Mouse (Mus musculus) stomach, embryonic 16.5 days (tissue): ENCODE results near the gene Ccdc87. TPM values are rescaled to one million over a fixed set of nuclear protein-coding genes. Genes with fewer than 3 reads are reported as not detected.

ENCODE experiments used
- ATAC-seq: fragments of 200-750 bp; cut with Nextera tagmentation; 2 replicates; pipeline ENCODE4 v1.8.0; 2017; ENCODE audit warnings: moderate number of reproducible peaks, moderate TSS enrichment; ENCODE audit not compliant: insufficient read depth, low FRiP score
- H3K27ac ChIP-seq: fragments of 300-500 bp; sonication (generic); 2 replicates; pipeline ENCODE4 v1.5.1; 2014; ENCODE audit warnings: low read length
- H3K27me3 ChIP-seq: fragments of 300-500 bp; sonication (generic); 2 replicates; pipeline ENCODE4 v1.6.1; 2014; ENCODE audit warnings: low read length, control low read depth, mixed read lengths; ENCODE audit not compliant: control insufficient read depth, insufficient read depth
- H3K36me3 ChIP-seq: fragments of 300-500 bp; sonication (generic); 2 replicates; pipeline ENCODE4 v1.6.1; 2014; ENCODE audit warnings: low read length; ENCODE audit not compliant: control insufficient read depth, insufficient read depth
- H3K4me1 ChIP-seq: fragments of 300-500 bp; sonication (generic); 2 replicates; pipeline ENCODE4 v1.6.1; 2014; ENCODE audit warnings: low read length, control low read depth, mixed read lengths; ENCODE audit not compliant: control insufficient read depth, insufficient read depth
- H3K4me2 ChIP-seq: fragments of 300-500 bp; sonication (generic); 2 replicates; pipeline ENCODE4 v1.6.1; 2014; ENCODE audit warnings: low read depth, low read length, mixed read lengths
- H3K4me3 ChIP-seq: fragments of 300-500 bp; sonication (generic); replicated peaks from 2 replicates; pipeline ENCODE4 v1.5.1; 2014; ENCODE audit warnings: mild to moderate bottlenecking, low read length
- H3K9ac ChIP-seq: fragments of 300-500 bp; sonication (generic); 2 replicates; pipeline ENCODE4 v1.6.1; 2014; ENCODE audit warnings: low read length
- H3K9me3 ChIP-seq: fragments of 300-500 bp; sonication (generic); replicated peaks from 2 replicates; pipeline ENCODE4 v1.6.1; 2016; ENCODE audit warnings: low read length, control low read depth; ENCODE audit not compliant: control insufficient read depth
- WGBS: fragments of 180-500 bp; shearing (Covaris S2); extraction: QIAGEN DNeasy Blood & Tissue Kit; methylation state at CpG from one replicate; pipeline ENCODE4 v1.1.7; 2014; 5-methylcytosine and 5-hydroxymethylcytosine counted together
- polyA plus RNA-seq: library from polyadenylated mRNA; unstranded; fragments of >200 nt; fragmentation: Nextera tagmentation; extraction: Ambion mirVana; gene quantifications from 2 replicates; pipeline ENCODE4 v1.2.1, GENCODE M21; 2015

Gene Ccdc87
- polyA plus RNA-seq = 0.09 TPM in 1 of 2 replicates, not detected in the other

DNA sequence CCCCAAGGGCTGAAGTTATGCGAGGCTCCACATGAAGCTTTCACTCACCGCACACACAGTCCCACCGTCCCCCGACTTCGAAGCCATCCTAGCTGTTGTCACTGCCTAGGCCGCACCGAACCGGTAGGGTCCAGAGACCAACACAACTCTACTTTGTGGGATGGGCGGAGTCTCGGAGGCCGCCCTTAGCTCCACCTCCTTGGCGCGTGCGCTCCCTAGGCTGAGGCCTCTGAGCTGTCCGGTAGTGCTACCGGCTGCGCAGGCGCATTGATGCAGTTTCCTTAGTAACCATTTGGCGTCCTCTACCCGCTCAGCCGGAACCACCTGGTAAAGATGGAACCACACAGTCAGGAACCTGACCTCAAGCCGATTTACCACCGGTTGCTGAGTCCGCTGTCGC is at the start of gene Ccdc87, which contains the start of gene Ccs:
Ccdc87 (plus strand) TSS at position 218 of the 400 bp plus-strand sequence.
Ccs (minus strand) TSS at position 184 of the 400 bp plus-strand sequence.
- H3K4me2 ChIP-seq = peak within 1 kb of the TSS; percentile 95
- H3K27ac ChIP-seq = peak within 1 kb of the TSS; percentile 61; the same call in 1 of the 2 replicates
- no peaks in the 10 kb centered on the region for H3K36me3 ChIP-seq
- peaks cover 12% of the 10 kb centered on the region for H3K4me1 ChIP-seq
- H3K4me3 ChIP-seq = peak within 1 kb of the TSS; percentile 69
- no peaks in the 10 kb centered on the region for H3K9me3 ChIP-seq
- ATAC-seq = peak; percentile 98
- peak within 1 kb of the TSS; percentile 86 for H3K9ac ChIP-seq
- H3K27me3 ChIP-seq = peaks cover 17% of the 10 kb centered on the region
- under 1% methylated on average over 25 of the region's 25 CpGs for WGBS

DNA sequence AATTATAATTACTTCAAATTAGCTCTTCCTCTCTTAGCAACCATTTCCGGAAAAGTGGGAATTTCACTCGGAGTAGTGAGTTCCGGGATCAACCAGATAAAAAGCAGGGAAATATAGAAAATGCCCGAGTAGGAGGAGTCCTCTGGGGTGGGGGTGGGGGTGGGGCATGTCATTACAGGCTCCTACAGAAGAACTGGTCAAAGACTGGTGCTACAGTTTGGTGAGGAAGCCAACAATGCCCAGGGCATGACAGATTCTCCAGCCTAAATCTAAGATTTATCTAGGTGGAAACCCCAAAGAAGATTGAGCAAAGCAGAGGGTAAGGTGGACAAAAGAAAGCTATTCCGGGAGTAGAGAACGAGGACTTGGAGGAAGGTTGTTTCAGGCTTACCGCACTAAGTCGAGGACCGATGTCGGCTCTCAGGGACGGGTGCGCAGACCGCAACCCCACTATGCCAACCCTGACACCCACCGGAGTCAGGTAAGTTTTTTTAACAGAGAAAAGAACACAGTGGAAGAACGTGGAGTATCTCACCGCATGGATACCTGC is 45.8 kb upstream of the Ccdc87 start:
- Histone ChIP-seq H3K4me2 (peak overlapping the region; percentile 73), H3K27ac (peak overlapping the region; percentile 83), H3K9me3 (no peaks in the 10 kb centered on the region), H3K9ac (peak overlapping the region; percentile 75), H3K36me3 (peaks cover 13% of the 10 kb centered on the region; the same call in 1 of the 2 replicates), H3K4me1 (peaks cover 27% of the 10 kb centered on the region), H3K4me3 (peak overlapping the region; percentile 66), H3K27me3 (no peaks in the 10 kb centered on the region)
- under 1% methylated on average over 16 of the region's 16 CpGs for WGBS
- peak; percentile 52; the same call in 1 of the 2 replicates for ATAC-seq

DNA sequence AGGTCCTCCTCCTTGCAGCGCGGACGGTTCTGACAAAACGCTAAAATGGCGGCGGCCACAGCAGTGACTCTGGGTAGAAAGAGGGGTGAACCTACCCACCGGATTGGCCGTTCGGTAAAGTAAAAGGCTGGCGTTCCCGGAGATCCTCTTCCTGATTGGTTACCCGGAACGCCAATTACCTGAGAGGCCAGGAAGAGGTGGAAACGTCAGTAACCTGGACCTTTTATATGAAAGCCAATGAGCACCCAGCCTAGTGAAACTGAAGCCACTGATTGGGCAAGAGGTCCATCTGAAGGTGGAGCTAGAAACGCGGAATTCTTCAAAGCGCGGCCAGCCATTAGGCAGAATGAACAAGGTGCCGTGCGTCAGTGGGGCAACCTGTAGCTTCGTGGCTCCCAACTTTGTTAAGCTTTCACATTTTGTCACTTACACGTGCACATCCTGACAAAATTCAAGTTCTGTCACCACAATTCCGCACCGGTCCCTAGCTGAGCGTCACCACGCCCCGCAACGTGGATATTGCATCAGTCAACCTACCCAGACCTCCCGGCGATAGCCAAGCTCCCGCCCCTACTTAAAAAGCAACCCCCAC is 45.2 kb upstream of the Ccdc87 start, which contains the start of gene Rbm4:
Rbm4 (minus strand) TSS at position 71 of the 592 bp plus-strand sequence.
- Histone ChIP-seq H3K4me2 (peak within 1 kb of the TSS; percentile 73), H3K27me3 (no peaks in the 10 kb centered on the region), H3K4me3 (peak within 1 kb of the TSS; percentile 66), H3K9me3 (no peaks in the 10 kb centered on the region), H3K27ac (peak within 1 kb of the TSS; percentile 83), H3K4me1 (peaks cover 27% of the 10 kb centered on the region), H3K36me3 (peaks cover 13% of the 10 kb centered on the region; the same call in 1 of the 2 replicates), H3K9ac (peak within 1 kb of the TSS; percentile 75)
- peak; percentile 99 for ATAC-seq
- WGBS = under 1% methylated on average over 31 of the region's 31 CpGs

DNA sequence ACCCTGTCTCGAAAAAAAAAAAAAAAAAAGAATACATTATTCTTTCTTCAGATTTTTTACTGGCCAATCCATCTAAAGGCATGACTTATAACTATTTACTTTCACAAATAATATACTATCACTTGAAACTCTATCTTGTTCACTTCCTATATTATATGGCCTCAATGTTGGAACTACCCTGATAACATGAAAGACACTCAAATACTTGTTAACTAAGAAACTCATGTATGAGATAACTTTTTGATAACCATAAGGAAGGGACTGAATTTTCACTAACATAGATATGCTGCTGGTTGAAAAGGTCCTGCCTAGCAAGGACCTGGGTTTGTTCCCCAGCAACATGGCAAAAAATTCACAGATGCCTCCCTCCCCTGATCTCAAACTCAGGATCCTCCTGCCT is 43.2 kb upstream of the Ccdc87 start:
- H3K9ac ChIP-seq = no peak overlapping the region
- 67% methylated on average over 1 of the region's 1 CpGs for WGBS
- no peaks in the 10 kb centered on the region for H3K27me3 ChIP-seq
- peaks cover 19% of the 10 kb centered on the region for H3K4me1 ChIP-seq
- H3K36me3 ChIP-seq = peaks cover 22% of the 10 kb centered on the region
- ATAC-seq = no peak
- no peaks in the 10 kb centered on the region for H3K9me3 ChIP-seq
- H3K27ac ChIP-seq = no peak overlapping the region
- no peak overlapping the region for H3K4me3 ChIP-seq
- no peak overlapping the region for H3K4me2 ChIP-seq

DNA sequence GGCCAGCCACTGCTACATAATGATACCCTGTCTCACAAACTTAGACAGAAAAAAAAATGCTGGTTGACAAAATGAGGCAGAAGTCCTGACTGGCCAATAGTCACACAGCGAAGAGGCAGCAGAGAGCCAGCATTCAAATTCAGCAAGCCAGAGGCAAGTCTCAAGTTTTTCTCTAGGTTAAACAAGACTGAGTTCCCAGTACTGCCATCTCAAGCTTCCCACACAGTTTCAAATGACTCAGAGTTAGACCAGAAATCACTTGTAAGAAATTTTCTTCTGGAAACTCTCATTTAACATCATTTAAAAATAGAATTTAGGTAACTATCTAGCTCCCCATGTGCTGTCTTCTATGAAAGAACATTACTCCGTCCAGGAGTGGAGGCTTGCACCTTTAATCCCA is 41.3 kb upstream of the Ccdc87 start:
- H3K36me3 ChIP-seq = peaks cover 21% of the 10 kb centered on the region
- 92% methylated on average over 2 of the region's 2 CpGs for WGBS
- ATAC-seq = no peak

DNA sequence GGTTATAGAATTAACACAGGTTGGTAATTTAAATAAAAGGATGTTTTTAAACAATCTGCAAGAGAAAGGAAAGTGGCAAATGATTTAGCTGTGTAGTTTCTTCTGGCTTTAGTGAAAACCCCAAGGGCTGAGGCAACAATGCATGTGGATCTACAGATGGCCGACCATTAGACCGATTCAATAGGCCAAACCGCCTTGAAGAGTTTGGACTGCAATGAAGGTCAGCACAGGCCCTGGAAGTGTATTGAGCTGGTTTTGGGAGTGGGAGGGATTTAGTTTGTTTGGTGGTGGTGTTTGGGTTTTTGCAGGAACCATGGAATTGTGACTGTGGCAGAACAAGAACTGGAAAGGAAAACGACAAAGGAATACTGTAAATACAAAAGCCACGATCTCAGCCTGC is 40.1 kb upstream of the Ccdc87 start:
- 89% methylated on average over 5 of the region's 5 CpGs for WGBS
- peaks cover 26% of the 10 kb centered on the region for H3K36me3 ChIP-seq
- peaks cover 6% of the 10 kb centered on the region for H3K4me1 ChIP-seq
- no peak overlapping the region for H3K9ac ChIP-seq
- H3K4me2 ChIP-seq = no peak overlapping the region
- H3K4me3 ChIP-seq = no peak overlapping the region
- H3K27me3 ChIP-seq = no peaks in the 10 kb centered on the region
- H3K9me3 ChIP-seq = no peaks in the 10 kb centered on the region
- ATAC-seq = no peak
- H3K27ac ChIP-seq = no peak overlapping the region

More for the DNA sequence above, 41.3 kb upstream of the Ccdc87 start:
- Histone ChIP-seq H3K27ac (no peak overlapping the region), H3K9ac (no peak overlapping the region), H3K4me3 (no peak overlapping the region), H3K4me1 (peaks cover 8% of the 10 kb centered on the region), H3K4me2 (no peak overlapping the region), H3K9me3 (no peaks in the 10 kb centered on the region), H3K27me3 (no peaks in the 10 kb centered on the region)

DNA sequence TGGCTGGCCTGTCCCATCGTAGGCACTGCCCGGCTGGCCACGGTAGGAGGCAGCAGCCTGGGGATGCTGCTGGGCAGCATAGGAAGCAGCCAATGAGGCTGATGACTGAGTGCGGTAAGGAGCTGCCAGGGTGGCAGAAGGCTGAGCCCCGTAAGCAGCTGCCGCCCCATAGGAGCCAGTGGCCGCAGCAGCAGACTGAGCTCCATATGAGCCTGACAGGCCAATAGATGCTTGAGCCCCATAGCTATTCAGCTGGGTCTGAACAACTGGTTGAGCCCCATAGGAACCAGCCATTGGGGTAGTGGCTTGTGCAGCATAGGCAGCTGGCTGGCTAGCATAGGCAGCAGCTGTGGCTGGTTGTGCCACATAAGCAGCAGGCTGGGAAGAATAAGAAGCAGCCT is 36.5 kb upstream of the Ccdc87 start:
- Histone ChIP-seq H3K4me3 (no peak overlapping the region), H3K27me3 (no peaks in the 10 kb centered on the region), H3K9me3 (no peaks in the 10 kb centered on the region), H3K4me1 (no peaks in the 10 kb centered on the region; the same call in 1 of the 2 replicates), H3K9ac (no peak overlapping the region), H3K27ac (no peak overlapping the region), H3K4me2 (no peak overlapping the region), H3K36me3 (peaks cover 26% of the 10 kb centered on the region)
- 95% methylated on average over 7 of the region's 7 CpGs for WGBS
- ATAC-seq = no peak

DNA sequence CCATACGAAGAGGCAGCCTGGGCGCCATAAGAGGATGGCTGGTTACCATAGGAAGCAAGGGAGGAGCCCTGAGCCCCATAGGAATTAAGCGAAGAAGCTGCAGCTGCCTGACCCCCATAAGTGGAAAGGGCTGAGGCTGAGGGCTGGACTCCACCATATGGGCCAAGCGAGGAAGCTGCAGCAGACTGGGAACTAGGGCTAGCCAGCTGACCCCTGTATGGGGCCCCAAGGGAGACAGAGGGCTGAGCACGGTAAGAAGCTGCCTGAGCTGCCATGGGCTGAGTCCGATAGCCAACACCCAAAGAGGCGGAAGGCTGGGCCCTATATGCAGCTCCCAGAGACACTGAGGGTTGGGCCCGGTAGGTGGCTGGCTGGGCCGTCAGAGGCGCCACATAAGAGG is 35.9 kb upstream of the Ccdc87 start:
- Histone ChIP-seq H3K27ac (no peak overlapping the region), H3K27me3 (no peaks in the 10 kb centered on the region), H3K4me3 (no peak overlapping the region), H3K4me1 (peaks cover 5% of the 10 kb centered on the region), H3K9me3 (no peaks in the 10 kb centered on the region), H3K36me3 (peaks cover 26% of the 10 kb centered on the region), H3K4me2 (no peak overlapping the region), H3K9ac (no peak overlapping the region)
- 70% methylated on average over 10 of the region's 10 CpGs for whole genome bisulfite sequencing
- ATAC-seq = peak; percentile 47; the same call in 1 of the 2 replicates

DNA sequence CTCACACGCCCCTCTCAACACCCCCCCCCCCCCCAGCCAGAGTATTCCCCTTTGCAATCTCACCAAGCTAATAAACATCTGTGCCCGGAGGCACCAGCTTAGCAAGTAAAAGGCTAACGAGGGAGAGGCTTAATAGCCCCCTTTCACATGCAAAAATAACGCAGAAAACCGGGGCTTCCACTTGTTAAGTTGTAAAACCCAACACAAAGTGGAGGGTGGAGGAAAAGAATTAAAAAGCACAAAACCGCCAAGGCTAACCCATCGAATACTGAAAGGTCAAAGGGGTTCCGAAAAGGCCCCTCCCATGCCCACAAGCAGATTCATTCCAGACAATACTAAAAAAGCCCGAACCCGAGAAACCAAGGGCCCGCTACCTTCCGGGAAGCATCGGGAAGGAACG is 28.9 kb upstream of the Ccdc87 start:
- H3K9me3 ChIP-seq = no peaks in the 10 kb centered on the region
- ATAC-seq = no peak
- H3K27ac ChIP-seq = peak overlapping the region; percentile 94
- peak overlapping the region; percentile 97 for H3K4me3 ChIP-seq
- peaks cover 18% of the 10 kb centered on the region for H3K4me1 ChIP-seq
- peak overlapping the region; percentile 79 for H3K9ac ChIP-seq
- H3K36me3 ChIP-seq = no peaks in the 10 kb centered on the region
- no peaks in the 10 kb centered on the region for H3K27me3 ChIP-seq
- peak overlapping the region; percentile 61 for H3K4me2 ChIP-seq
- WGBS = under 1% methylated on average over 14 of the region's 14 CpGs
